Mouse (Mus musculus) forebrain, embryonic 14.5 days (tissue): ENCODE measurements around the gene Dnajc11. TPM values are rescaled to one million over a fixed set of nuclear protein-coding genes. Genes with fewer than 3 reads are reported as not detected.

Experiments used
- ATAC-seq: fragments of 200-750 bp; cut with Nextera tagmentation; 2 replicates; pipeline ENCODE4 v1.8.0; 2017; ENCODE audit warnings: mild to moderate bottlenecking, moderate library complexity
- DNase-seq: peaks from one replicate; pipeline ENCODE4 v3.0.0-alpha.2; 2015; ENCODE audit warnings: low spot score
- H3K27ac ChIP-seq: fragments of 300-500 bp; sonication (generic); 2 replicates; pipeline ENCODE4 v1.5.1; 2014; ENCODE audit warnings: low read depth, mild to moderate bottlenecking, control low read depth, low read length, moderate library complexity
- H3K27me3 ChIP-seq: fragments of 300-500 bp; sonication (generic); replicated peaks from 2 replicates; pipeline ENCODE4 v1.6.1; 2014; ENCODE audit warnings: low read length, control low read depth, mixed read lengths; ENCODE audit not compliant: control insufficient read depth, insufficient read depth
- H3K36me3 ChIP-seq: fragments of 300-500 bp; sonication (generic); 2 replicates; pipeline ENCODE4 v1.6.1; 2014; ENCODE audit warnings: low read length, control low read depth; ENCODE audit not compliant: control insufficient read depth, insufficient read depth
- H3K4me1 ChIP-seq: fragments of 300-500 bp; sonication (generic); 2 replicates; pipeline ENCODE4 v1.6.1; 2014; ENCODE audit warnings: antibody characterized with exemption, low read length, control low read depth; ENCODE audit not compliant: control insufficient read depth, insufficient read depth
- H3K4me2 ChIP-seq: fragments of 300-500 bp; sonication (generic); 2 replicates; pipeline ENCODE4 v1.6.1; 2014; ENCODE audit warnings: mild to moderate bottlenecking, control low read depth, low read length
- H3K4me3 ChIP-seq: fragments of 300-500 bp; sonication (generic); 2 replicates; pipeline ENCODE4 v1.5.1; 2014; ENCODE audit warnings: low read depth, low read length, control low read depth
- H3K9ac ChIP-seq: fragments of 300-500 bp; sonication (generic); 2 replicates; pipeline ENCODE4 v1.6.1; 2014; ENCODE audit warnings: mild to moderate bottlenecking, low read length, control low read depth, moderate library complexity
- H3K9me3 ChIP-seq: fragments of 300-500 bp; sonication (generic); replicated peaks from 2 replicates; pipeline ENCODE4 v1.6.1; 2016; ENCODE audit warnings: low read length, control low read depth, mixed read lengths; ENCODE audit not compliant: control insufficient read depth
- WGBS: fragments of 180-500 bp; shearing (Covaris S2); extraction: QIAGEN DNeasy Blood & Tissue Kit; methylation state at CpG from one replicate; pipeline ENCODE4 v1.1.7; 2014; 5-methylcytosine and 5-hydroxymethylcytosine counted together
- polyA plus RNA-seq: library from polyadenylated mRNA; unstranded; fragments of >200 nt; fragmentation: Nextera tagmentation; extraction: Ambion mirVana; gene quantifications from 2 replicates; pipeline ENCODE4 v1.2.1, GENCODE M21; 2014

The Dnajc11 gene
- polyA plus RNA-seq, 1 experiment from 2014 or later: 67.9 TPM

- no peak for DNase-seq
- ATAC-seq: no peak
- peaks cover 4% of the 10 kb centered on the region; the same call in 1 of the 2 replicates for H3K36me3 ChIP-seq
- no peak overlapping the region for H3K4me2 ChIP-seq
- WGBS: 82% methylated on average over 12 of the region's 12 CpGs
- H3K9me3 ChIP-seq: no peaks in the 10 kb centered on the region
- no peak overlapping the region for H3K27ac ChIP-seq
- no peaks in the 10 kb centered on the region for H3K27me3 ChIP-seq
- H3K9ac ChIP-seq: no peak overlapping the region
- peaks cover 13% of the 10 kb centered on the region for H3K4me1 ChIP-seq
- H3K4me3 ChIP-seq: no peak overlapping the region
Observed at GRCm38 (mm10) chr4:152013036-152013813, 79.7 kb downstream of the Dnajc11 start.

DNA sequence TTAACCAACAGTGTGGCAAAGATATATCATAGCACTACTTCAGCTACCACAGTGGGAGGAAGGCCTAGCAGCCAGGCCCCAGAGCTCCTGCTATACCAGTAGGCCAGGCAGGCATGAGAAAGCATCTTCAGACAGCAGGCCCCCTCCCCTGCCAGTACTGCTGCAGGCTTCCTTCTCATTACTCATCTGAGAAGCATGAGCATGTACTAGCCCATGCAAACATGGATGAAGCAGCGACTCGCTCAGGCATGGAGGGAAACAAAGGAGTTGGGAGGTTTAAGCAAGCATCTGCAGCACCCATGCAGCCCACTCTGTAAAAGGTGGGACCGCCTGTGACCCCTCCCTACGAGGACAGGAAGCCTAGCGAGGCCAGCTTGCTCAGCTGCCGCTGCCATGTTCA, 85.6 kb downstream of the Dnajc11 start:
- H3K9ac ChIP-seq: no peak overlapping the region
- no peaks in the 10 kb centered on the region for H3K27me3 ChIP-seq
- H3K36me3 ChIP-seq: peaks cover 59% of the 10 kb centered on the region
- H3K27ac ChIP-seq: no peak overlapping the region
- 88% methylated on average over 6 of the region's 6 CpGs for WGBS
- H3K4me1 ChIP-seq: no peaks in the 10 kb centered on the region
- no peaks in the 10 kb centered on the region for H3K9me3 ChIP-seq
- no peak for ATAC-seq
- no peak for DNase-seq
- H3K4me3 ChIP-seq: no peak overlapping the region
- H3K4me2 ChIP-seq: no peak overlapping the region

DNA sequence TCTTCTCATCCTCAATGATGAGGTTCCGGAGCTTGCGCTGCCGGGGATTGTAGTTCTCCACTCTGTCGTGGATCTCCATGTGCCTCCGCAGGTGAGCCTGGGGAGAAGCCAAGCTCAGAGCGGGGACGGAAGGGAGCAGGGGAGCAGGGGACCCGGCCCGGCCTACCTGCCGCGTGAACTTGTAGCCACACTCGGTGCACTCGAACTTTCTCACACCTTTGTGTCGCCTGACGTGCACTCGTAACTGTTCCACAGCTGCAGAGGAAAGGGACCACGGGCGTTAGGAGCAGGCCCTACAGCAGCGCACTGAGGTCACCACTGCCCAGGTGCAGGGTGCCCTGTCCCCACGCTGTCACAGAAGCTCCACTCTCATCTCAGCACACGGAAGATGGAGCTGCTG, 86.5 kb downstream of the Dnajc11 start:
- H3K9ac ChIP-seq: no peak overlapping the region
- H3K4me2 ChIP-seq: no peak overlapping the region
- H3K4me1 ChIP-seq: no peaks in the 10 kb centered on the region
- ATAC-seq (no peak), DNase-seq (no peak)
- no peak overlapping the region for H3K4me3 ChIP-seq
- H3K9me3 ChIP-seq: no peaks in the 10 kb centered on the region
- WGBS: 94% methylated on average over 21 of the region's 21 CpGs
- peaks cover 59% of the 10 kb centered on the region for H3K36me3 ChIP-seq
- H3K27ac ChIP-seq: no peak overlapping the region
- H3K27me3 ChIP-seq: no peaks in the 10 kb centered on the region

DNA sequence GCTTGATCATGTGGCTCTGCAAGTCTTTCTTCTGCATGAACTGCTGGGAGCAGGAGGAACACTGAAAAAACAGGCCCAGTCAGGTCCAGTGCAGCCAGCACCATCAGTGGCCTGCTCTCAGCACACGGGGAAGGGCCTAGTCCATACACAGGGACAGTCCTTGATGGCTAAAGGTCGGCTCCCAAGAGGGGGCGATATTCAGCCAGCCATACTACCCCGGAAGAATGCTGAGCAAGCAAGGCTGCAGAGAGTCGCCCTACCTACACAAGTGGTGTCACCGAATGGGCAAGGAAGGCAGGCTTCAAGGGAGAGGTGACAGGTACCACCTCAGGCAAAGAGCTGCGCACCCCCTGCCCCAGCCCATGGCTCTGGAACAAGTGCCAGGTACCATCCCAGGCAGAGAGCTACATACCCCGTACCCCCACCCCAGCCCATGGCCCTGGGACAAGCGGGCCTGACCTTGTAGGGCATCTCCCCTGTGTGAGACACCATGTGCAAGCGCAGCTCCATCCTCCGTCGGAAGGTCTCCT, 88.1 kb downstream of the Dnajc11 start:
- 74% methylated on average over 12 of the region's 12 CpGs for WGBS
- H3K27ac ChIP-seq: no peak overlapping the region
- H3K27me3 ChIP-seq: no peaks in the 10 kb centered on the region
- peaks cover 58% of the 10 kb centered on the region for H3K36me3 ChIP-seq
- DNase-seq (no peak), ATAC-seq (no peak)
- no peak overlapping the region for H3K9ac ChIP-seq
- H3K9me3 ChIP-seq: no peaks in the 10 kb centered on the region
- peaks cover 9% of the 10 kb centered on the region for H3K4me1 ChIP-seq
- H3K4me3 ChIP-seq: no peak overlapping the region
- H3K4me2 ChIP-seq: no peak overlapping the region

- H3K36me3 ChIP-seq: peaks cover 58% of the 10 kb centered on the region
- ATAC-seq: no peak
Observed at GRCm38 (mm10) chr4:152022506-152022905, 89.0 kb downstream of the Dnajc11 start.

GRCm38 (mm10) chr4:152024525-152024924, 91.0 kb downstream of the Dnajc11 start:
- ATAC-seq (no peak), DNase-seq (no peak)
- Histone ChIP-seq H3K9me3 (no peaks in the 10 kb centered on the region), H3K9ac (no peak overlapping the region), H3K27me3 (no peaks in the 10 kb centered on the region), H3K36me3 (peaks cover 47% of the 10 kb centered on the region), H3K4me3 (no peak overlapping the region), H3K4me1 (peaks cover 16% of the 10 kb centered on the region), H3K4me2 (no peak overlapping the region), H3K27ac (no peak overlapping the region)
- 92% methylated on average over 11 of the region's 11 CpGs for WGBS

More at GRCm38 (mm10) chr4:152022506-152022905, 89.0 kb downstream of the Dnajc11 start:
- 90% methylated on average over 8 of the region's 8 CpGs for WGBS
- no peak overlapping the region for H3K9ac ChIP-seq
- peaks cover 10% of the 10 kb centered on the region for H3K4me1 ChIP-seq
- H3K4me2 ChIP-seq: no peak overlapping the region
- H3K27ac ChIP-seq: no peak overlapping the region
- DNase-seq: no peak
- no peaks in the 10 kb centered on the region for H3K27me3 ChIP-seq
- H3K4me3 ChIP-seq: no peak overlapping the region
- no peaks in the 10 kb centered on the region for H3K9me3 ChIP-seq

GRCm38 (mm10) chr4:152026751-152027508, 93.4 kb downstream of the Dnajc11 start:
- Histone ChIP-seq H3K9ac (peak overlapping the region; percentile 77), H3K9me3 (no peaks in the 10 kb centered on the region), H3K4me3 (peak overlapping the region; percentile 67), H3K4me2 (peak overlapping the region; percentile 91), H3K27ac (0 out of 2 replicates have a peak overlapping the region, but pooled peaks have one; percentile 21), H3K4me1 (peaks cover 16% of the 10 kb centered on the region), H3K36me3 (peaks cover 23% of the 10 kb centered on the region), H3K27me3 (no peaks in the 10 kb centered on the region)
- DNase-seq (no peak), ATAC-seq (peak; percentile 64)
- 2% methylated on average over 40 of the region's 41 CpGs for WGBS

DNA sequence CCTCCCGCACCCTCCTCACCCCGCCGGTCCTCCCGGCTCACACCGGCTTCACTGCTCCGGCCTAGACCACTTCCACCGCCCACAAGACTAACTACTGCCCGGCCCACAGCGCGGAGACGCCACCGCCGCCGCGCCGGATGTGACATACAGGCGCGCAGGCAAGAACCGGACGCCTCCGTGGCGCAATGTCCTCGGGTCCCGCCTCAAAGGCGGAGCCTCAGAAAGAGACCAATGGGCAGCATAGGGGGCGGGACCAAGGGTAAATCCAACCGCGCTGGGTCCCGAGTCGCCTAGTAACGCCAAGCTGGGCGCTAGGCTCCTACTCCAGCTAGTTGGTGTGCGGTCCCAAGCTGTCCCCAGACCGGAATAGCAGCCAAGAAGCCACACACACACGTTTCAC, 94.0 kb downstream of the Dnajc11 start, which contains the start of gene Zbtb48:
Gene Zbtb48, minus strand, starts transcription at position 148 of the 400 bp plus-strand sequence.
- H3K9ac ChIP-seq: peak within 1 kb of the TSS; percentile 77
- DNase-seq: peak; percentile 99
- peak; percentile 99 for ATAC-seq
- H3K36me3 ChIP-seq: peaks cover 17% of the 10 kb centered on the region
- H3K9me3 ChIP-seq: no peaks in the 10 kb centered on the region
- H3K4me2 ChIP-seq: peak within 1 kb of the TSS; percentile 91
- WGBS: under 1% methylated on average over 35 of the region's 35 CpGs
- H3K4me3 ChIP-seq: peak within 1 kb of the TSS; percentile 67
- H3K4me1 ChIP-seq: peaks cover 16% of the 10 kb centered on the region
- no peaks in the 10 kb centered on the region for H3K27me3 ChIP-seq
- H3K27ac ChIP-seq: 0 out of 2 replicates have a peak within 1 kb of the TSS, but pooled peaks have one; percentile 21
